Mouse (Mus musculus) urinary bladder, postnatal 4 days (tissue): ENCODE data around the gene Ppp5c.
A peak's percentile ranks its signal among the peaks of the same experiment; 100 is the strongest.

Experiments
- DNase-seq, 2 experiments: peaks; one replicate each; pipeline ENCODE4 v3.0.0; 2021 to 2022; ENCODE audit warnings: low spot score in 2 of 2

Ppp5c gene

DNA sequence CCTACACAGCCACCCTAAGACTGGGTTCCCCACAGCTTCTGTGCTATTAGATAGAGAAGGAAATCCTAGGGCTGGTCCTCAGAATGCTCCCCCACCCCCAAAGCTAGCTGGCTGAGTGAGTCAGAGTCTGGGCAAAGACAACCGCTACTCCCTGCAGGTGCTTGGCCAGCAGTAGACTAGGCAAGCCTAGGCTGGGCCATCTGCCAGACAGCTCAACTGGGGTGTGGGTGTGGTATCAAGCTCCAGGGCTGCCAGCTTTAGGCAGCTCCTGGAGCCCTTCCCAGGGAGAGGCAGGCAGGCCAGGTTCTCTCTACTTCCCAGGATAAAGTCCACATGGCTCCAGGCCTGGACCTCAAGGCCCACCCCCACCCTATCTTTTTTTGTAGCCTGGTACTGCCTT lies 10.7 kb downstream of the Ppp5c start:
- peak; percentile 82 to 87 for DNase-seq

GRCm38 (mm10) chr7:17015381-17015780 lies 12.3 kb downstream of the Ppp5c start:
- DNase-seq: no peak

- DNase-seq: no peak
Observed at GRCm38 (mm10) chr7:17011909-17012590, 15.7 kb downstream of the Ppp5c start.

DNA sequence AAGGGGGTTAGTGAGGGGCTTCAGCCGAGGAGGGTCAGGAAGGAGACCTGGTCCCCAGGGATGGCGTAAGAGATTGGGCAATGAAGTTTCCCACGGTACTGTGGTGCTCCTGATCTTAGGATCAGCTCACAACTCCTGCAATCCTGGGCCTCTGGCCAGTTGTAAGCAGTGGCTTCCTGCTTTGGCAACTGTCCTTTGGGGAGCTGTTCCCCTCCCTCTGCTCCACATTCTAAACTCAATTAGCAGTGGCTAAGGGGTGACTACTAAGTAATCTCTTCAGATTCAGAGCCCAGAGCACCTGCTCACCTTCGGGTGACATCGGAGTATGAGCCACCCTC lies 17.7 kb downstream of the Ppp5c start:
- no peak for DNase-seq

DNA sequence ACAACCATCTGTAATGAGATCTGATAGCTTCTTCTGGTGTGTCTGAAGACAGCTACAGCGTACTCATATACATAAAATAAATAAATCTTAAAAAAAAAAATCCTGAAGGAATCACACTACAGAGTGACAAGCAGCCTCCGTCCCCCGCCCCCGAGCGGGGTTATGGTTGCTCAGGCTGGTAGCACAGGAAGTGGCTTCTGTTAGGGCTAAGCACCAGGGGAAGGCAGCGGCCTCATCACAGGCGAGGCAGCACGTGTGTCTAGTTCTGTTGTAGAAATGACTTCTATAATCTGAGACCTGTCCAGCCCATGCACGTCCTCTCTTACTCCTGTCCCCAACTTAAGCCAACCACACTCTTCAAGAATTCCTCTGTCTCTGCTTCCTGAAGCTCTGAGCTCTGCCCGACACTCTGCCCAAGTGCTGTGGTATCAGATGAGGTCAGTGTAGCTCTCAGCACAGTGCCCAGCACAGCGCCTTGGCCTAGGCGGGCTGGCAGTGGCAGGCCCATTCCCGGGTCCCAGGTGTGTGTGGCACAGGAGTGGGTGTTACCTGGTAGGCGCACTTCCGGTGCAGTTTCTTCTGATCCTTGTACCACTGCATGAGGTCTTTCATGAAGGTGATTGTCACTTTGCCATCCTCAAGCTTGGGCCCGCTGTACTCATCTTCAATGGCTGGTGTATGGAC lies 18.3 kb downstream of the Ppp5c start:
- DNase-seq: no peak

DNA sequence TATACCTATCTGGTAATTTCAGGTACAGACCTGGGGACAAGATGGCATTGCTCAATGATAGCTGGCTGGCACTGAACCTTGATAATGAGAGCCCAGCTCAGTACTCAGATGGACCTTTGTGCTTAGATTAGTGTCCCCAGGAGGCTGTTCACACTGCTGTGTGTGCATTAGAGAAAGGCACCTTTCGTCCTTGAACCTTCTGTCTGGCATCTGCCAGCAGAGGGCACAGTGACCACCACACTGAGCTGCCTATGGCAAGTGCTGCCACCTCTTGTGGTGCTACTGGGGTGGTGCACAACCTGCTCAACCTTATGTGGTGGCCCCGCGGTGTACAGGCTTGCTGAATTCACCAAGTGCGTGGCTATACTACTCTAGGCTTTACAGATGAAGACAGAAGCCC lies 20.4 kb downstream of the Ppp5c start:
- DNase-seq: no peak

- no peak for DNase-seq
Observed at GRCm38 (mm10) chr7:17004716-17005115, 23.0 kb downstream of the Ppp5c start.

DNA sequence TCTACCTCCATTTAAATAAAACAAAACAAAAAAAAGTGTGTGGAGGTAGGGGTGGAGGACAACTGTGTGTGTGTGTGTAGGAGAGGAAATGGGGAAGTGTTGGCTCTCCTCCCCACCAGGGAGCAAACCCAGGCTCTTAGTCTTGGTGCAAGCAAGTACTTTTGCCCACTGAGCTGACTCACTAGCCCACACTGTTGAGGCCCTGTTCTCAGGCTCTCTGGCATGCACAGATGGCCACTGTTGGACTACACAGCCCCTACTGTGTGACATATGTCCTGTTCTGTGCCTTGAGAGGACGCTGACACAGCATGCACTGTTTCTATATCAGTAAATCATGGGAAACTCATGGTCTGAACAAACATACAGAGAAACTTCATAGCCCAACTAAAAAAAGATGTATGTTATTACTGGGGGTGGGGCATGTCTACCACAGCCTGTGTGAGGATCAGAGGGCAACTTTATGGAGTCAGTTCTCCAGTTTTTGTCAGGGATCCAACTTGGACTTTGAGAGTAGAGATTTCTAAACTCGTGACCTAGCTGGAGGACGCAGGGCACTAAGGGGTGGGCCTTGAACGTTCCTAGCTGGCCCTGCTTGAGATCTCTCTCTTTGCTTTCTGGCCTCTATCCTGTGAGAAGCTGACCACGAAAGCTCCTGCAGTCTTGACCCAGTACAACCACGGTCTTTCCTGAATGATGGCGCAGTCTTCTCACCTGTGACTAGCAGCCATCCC lies 24.3 kb downstream of the Ppp5c start:
- DNase-seq: no peak

DNA sequence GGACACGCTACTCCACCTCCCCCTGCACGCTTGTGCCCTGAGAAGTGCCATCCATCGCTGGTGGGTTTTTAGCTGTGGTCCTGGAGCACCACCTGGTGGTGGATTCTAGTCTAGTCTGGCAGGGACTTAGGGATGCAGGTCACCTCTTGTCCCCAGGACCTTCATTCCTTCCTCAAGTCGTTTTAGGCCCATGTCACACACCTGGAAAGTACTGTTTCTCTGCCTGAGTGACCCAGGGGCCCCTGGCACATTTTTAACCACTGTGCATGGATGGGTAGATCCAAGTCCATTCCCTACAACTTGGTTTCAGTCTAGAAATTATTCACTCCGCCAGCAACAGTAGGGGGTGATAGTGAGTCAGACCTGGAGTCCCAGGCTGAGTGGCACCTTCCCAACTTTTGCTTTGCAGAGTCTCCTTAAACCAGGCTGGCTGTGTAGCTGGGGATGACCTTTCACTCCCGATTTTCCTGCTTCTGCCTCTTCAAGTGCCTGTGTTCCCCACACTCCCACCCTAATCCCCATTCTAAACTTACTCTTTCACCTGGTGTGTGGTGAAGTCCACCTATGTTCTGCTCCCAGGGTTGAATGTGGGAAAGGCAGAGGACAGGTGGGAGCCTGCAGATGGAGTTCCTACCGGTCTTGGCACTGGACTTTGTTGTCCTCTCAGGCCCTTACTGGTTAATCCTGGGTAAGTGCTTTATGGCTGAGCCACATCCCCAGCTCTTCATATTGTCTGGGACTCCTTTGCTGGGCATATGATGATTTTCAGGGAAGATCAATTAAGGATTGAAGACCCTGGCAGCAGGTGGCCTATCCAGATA lies 25.1 kb downstream of the Ppp5c start:
- DNase-seq: peak; percentile 66 to 78

GRCm38 (mm10) chr7:16999650-17000049 lies 28.1 kb downstream of the Ppp5c start:
- peak; percentile 81 to 93 for DNase-seq

- DNase-seq: no peak
Observed at GRCm38 (mm10) chr7:16999233-16999632, 28.5 kb downstream of the Ppp5c start.

DNA sequence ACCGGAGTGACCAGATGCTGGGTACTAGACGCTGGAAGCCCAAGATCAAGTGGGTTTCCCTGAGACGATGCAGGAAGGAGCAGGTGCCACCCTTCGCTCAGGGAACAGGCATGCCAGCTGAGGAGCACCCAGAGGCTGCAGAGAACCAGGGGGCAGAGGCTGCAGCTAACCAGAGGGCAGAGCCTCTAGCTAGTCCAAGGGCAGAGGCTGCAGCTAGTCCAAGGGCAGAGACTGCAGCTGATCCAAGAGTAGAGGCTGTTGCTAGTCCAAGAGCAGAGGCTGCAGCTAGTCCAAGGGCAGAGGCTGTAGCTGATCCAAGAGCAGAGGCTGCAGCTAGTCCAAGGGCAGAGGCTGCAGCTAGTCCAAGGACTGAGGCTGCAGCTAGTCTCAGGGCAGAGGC lies 32.4 kb downstream of the Ppp5c start:
- DNase-seq: no peak

- DNase-seq: peak in 1 of 2 experiments; percentile 21
Observed at GRCm38 (mm10) chr7:16994400-16994799, 33.3 kb downstream of the Ppp5c start.

GRCm38 (mm10) chr7:16993651-16994399 lies 33.9 kb downstream of the Ppp5c start:
- peak; percentile 90 to 93 for DNase-seq

DNA sequence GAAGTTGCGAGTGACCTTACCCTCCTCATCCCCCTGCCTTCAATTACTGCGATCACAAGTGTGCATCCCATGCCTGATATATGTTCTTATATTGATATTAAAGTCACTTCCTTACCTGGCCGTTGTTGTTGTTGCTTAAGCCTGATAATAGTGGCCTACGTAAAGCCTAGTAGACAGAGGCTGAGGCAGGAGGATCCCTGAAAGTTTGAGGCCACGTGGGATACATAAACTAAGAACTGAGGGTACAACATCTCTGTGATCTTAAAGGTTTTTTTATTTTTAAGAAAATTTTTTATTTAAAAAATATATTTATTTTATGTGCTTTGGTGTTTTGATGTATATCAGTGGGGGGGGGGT lies 35.3 kb downstream of the Ppp5c start, which contains the start of gene Ccdc8:
Gene Ccdc8, plus strand, starts transcription at position 258 of the 357 bp plus-strand sequence.
- DNase-seq: no peak

- DNase-seq: peak in 1 of 2 experiments; percentile 59
Observed at GRCm38 (mm10) chr7:16991681-16992450, 35.9 kb downstream of the Ppp5c start.

GRCm38 (mm10) chr7:16990006-16990744 lies 37.5 kb downstream of the Ppp5c start:
- peak in 1 of 2 experiments; percentile 24 for DNase-seq

- peak in 1 of 2 experiments; percentile 84 for DNase-seq
Observed at GRCm38 (mm10) chr7:16988405-16988804, 39.3 kb downstream of the Ppp5c start.

- DNase-seq: no peak
Observed at GRCm38 (mm10) chr7:16987541-16988149, 40.1 kb downstream of the Ppp5c start.
